In genomic region chr16:79570867-79571266, GRCm38 (mm10) we compare ENCODE assay signal across 19 mouse cellular contexts.
A peak's percentile ranks its signal among the peaks of the same experiment; 100 is the strongest.
DNase-seq lines count a peak whose midpoint lies in the region; TF ChIP-seq lines count a peak whose summit lies in the region.
"Had no signal": no experiment of that assay in that cellular context is flagged by ENCODE, and none has a peak within 500 bp of the region (broad histone marks: within the 10 kb centered on the region; RNA-seq: fewer than 3 reads in every experiment).

No protein-coding gene starts in this region.

- TF ChIP-seq CTCF in C2C12 (IDR thresholded peaks at IDR 0.05; ENCODE audit: control insufficient read depth, insufficient read depth, insufficient read length) = no peak

- H3K79me3 ChIP-seq in C2C12 (ENCODE audit: low read depth) = no peaks in the 10 kb centered on the region

- no peak overlapping the region for H3ac ChIP-seq in C2C12 (ENCODE audit: control insufficient read depth, insufficient read length, low read depth)

- H3K27me3 ChIP-seq in C2C12 (ENCODE audit: control insufficient read depth, insufficient read depth, insufficient read length) = no peaks in the 10 kb centered on the region
- H3K27me3 ChIP-seq: heart, embryonic 13.5 days; hindbrain, embryonic 12.5 days; hindbrain, embryonic 15.5 days had no signal

- no peaks in the 10 kb centered on the region for H3K79me2 ChIP-seq in C2C12 (ENCODE audit: control insufficient read depth, insufficient read depth)

- no peak overlapping the region for H3K4me3 ChIP-seq in C2C12 (ENCODE audit: insufficient read depth, poor library complexity, severe bottlenecking)
- H3K4me3 ChIP-seq: gastrocnemius, adult 2 months; heart, embryonic 10.5 days; heart, embryonic 13.5 days; hindbrain, embryonic 12.5 days; hindbrain, embryonic 15.5 days had no signal

- H3K36me3 ChIP-seq in C2C12 (ENCODE audit: control insufficient read depth, insufficient read depth) = no peaks in the 10 kb centered on the region
- H3K36me3 ChIP-seq: heart, embryonic 10.5 days; heart, embryonic 13.5 days; hindbrain, embryonic 12.5 days; hindbrain, embryonic 15.5 days had no signal

- peak; percentile 15 for DNase-seq in adrenal gland, postnatal 14 days
- no peak for DNase-seq in adrenal gland, postnatal 4 days (ENCODE audit: low spot score in 2 of 2)
- DNase-seq in fibroblast of lung, adult 2 months (ENCODE audit: low read depth) = peak; percentile 13
- no peak for DNase-seq in layer of hippocampus, adult 9-10 months (ENCODE audit: low spot score)
- no peak for DNase-seq in heart, adult 9 months (ENCODE audit: low spot score in 2 of 2)
- DNase-seq: B cell, adult 2 months; cerebellum, adult 18-20 months; cerebellum, adult 9-10 months; cerebellum, postnatal 14 days; forebrain, postnatal 0 days; gastrocnemius, adult 2 months; gastrocnemius, postnatal 14 days; heart, adult 18-20 months; kidney, adult 2 months had no signal

TF ChIP-seq in C2C12, 6 proteins besides CTCF, POLR2A, EP300 and RAD21:
- TF ChIP-seq MAX (IDR thresholded peaks at IDR 0.05) (no peak), MYOD1 (IDR thresholded peaks at IDR 0.05; ENCODE audit: control insufficient read depth, insufficient read length, low read depth) (no peak), FOSL1 (IDR thresholded peaks at IDR 0.05; ENCODE audit: insufficient read depth, low read length, poor library complexity, severe bottlenecking) (no peak), MYOG (IDR thresholded peaks at IDR 0.05; ENCODE audit: control insufficient read depth, extremely low read depth, insufficient read length) (no peak), CEBPB (IDR thresholded peaks at IDR 0.05; ENCODE audit: low read depth) (peak; percentile 51)

Comparison
In these comparisons a context has a peak if more than half of its experiments do, and no peak if none do; other contexts are left out.
1. DNase-seq: peak in adrenal gland, postnatal 14 days (single experiment) and fibroblast of lung, adult 2 months (single experiment); none in adrenal gland, postnatal 4 days (0 of 2), layer of hippocampus, adult 9-10 months (single experiment) and heart, adult 9 months (0 of 2).